In genomic region chr5:132837420-132837819, GRCm38 (mm10) we compare ENCODE assay signal across 12 mouse cellular contexts.
"Had no signal": no experiment of that assay in that cellular context is flagged by ENCODE, and none has a peak within 500 bp of the region (broad histone marks: within the 10 kb centered on the region; RNA-seq: fewer than 3 reads in every experiment).

No protein-coding gene starts in this region.

- H3K9me3 ChIP-seq: limb, embryonic 15.5 days; liver, embryonic 12.5 days; neural tube, embryonic 15.5 days had no signal

- H3K4me1 ChIP-seq: limb, embryonic 15.5 days; liver, embryonic 12.5 days; neural tube, embryonic 15.5 days had no signal

- DNase-seq: kidney, postnatal 10 days; right cerebral cortex, adult 18-20 months; right cerebral cortex, postnatal 25 days; thymus, postnatal 36 days had no signal

- H3K27me3 ChIP-seq: liver, embryonic 12.5 days; neural tube, embryonic 15.5 days had no signal

- H3K4me3 ChIP-seq: layer of hippocampus, adult 2 months; limb, embryonic 15.5 days; liver, embryonic 12.5 days; myocyte; neural tube, embryonic 15.5 days had no signal

- H3K36me3 ChIP-seq: limb, embryonic 15.5 days; liver, embryonic 12.5 days; neural tube, embryonic 15.5 days had no signal

- H3K27ac ChIP-seq: layer of hippocampus, adult 2 months; limb, embryonic 15.5 days; liver, embryonic 12.5 days; neural tube, embryonic 15.5 days had no signal

- H3K4me2 ChIP-seq: limb, embryonic 15.5 days; liver, embryonic 12.5 days; neural tube, embryonic 15.5 days had no signal

- H3K9ac ChIP-seq: limb, embryonic 15.5 days; liver, embryonic 12.5 days; neural tube, embryonic 15.5 days had no signal

- ATAC-seq: hindbrain, embryonic 16.5 days; inflammation-experienced regulatory T-cells, adult 6 months; intestine, postnatal 0 days; liver, embryonic 12.5 days had no signal
